16 mouse cellular contexts compared by ENCODE assay signal in genomic region chr12:32095164-32095563, GRCm38 (mm10). TPM values are rescaled to one million over a fixed set of nuclear protein-coding genes. Genes with fewer than 3 reads are reported as not detected.
DNase-seq lines count a peak whose midpoint lies in the region; ATAC-seq and TF ChIP-seq lines count a peak whose summit lies in the region.
"Had no signal": no experiment of that assay in that cellular context is flagged by ENCODE, and none has a peak within 500 bp of the region (broad histone marks: within the 10 kb centered on the region; RNA-seq: fewer than 3 reads in every experiment).

No protein-coding gene starts in this region.

- peak; percentile 54; the same call in 1 of the 2 replicates for TF ChIP-seq EP300 in liver, postnatal 0 days (IDR thresholded peaks at IDR 0.05; ENCODE audit: low read depth)

- H3K4me3 ChIP-seq in embryonic fibroblast, embryonic 13.5 days (ENCODE audit: insufficient read depth, low read length): no peak overlapping the region
- no peak overlapping the region for H3K4me3 ChIP-seq in liver, postnatal 0 days (ENCODE audit: low read depth, low read length)
- no peak overlapping the region for H3K4me3 ChIP-seq in midbrain, postnatal 0 days (ENCODE audit: low read depth, low read length)
- H3K4me3 ChIP-seq: forebrain, embryonic 10.5 days; heart, embryonic 13.5 days; left cerebral cortex, adult 2 months had no signal

- no peak overlapping the region for H3K9ac ChIP-seq in liver, postnatal 0 days (replicated peaks)
- no peak overlapping the region for H3K9ac ChIP-seq in midbrain, postnatal 0 days (replicated peaks; ENCODE audit: low read length, poor library complexity, severe bottlenecking)
- H3K9ac ChIP-seq: heart, embryonic 13.5 days had no signal

- TF ChIP-seq CTCF in embryonic fibroblast, embryonic 13.5 days (IDR thresholded peaks at IDR 0.05; ENCODE audit: borderline replicate concordance, insufficient read depth, low read length): no peak
- TF ChIP-seq CTCF in liver, postnatal 0 days (IDR thresholded peaks at IDR 0.05; ENCODE audit: low read depth): no peak
- TF ChIP-seq CTCF in midbrain, postnatal 0 days (IDR thresholded peaks at IDR 0.05): no peak

- no peak for ATAC-seq in liver, postnatal 0 days
- ATAC-seq in midbrain, postnatal 0 days (ENCODE audit: low FRiP score): no peak
- no peak for ATAC-seq in inflammation-experienced regulatory T-cells, adult 6 months

- WGBS in liver, postnatal 0 days (ENCODE audit: insufficient replicate concordance): 53% methylated on average over 1 of the region's 1 CpGs
- 88% methylated on average over 1 of the region's 1 CpGs for WGBS in midbrain, postnatal 0 days

- no peaks in the 10 kb centered on the region for H3K27me3 ChIP-seq in liver, postnatal 0 days (ENCODE audit: insufficient read depth, low read length)
- H3K27me3 ChIP-seq in midbrain, postnatal 0 days (ENCODE audit: insufficient read depth, low read length): no peaks in the 10 kb centered on the region
- H3K27me3 ChIP-seq: heart, embryonic 13.5 days had no signal

- DNase-seq in 416B (ENCODE audit: low read depth) (peak; percentile 90), MN1 (ENCODE audit: low spot score) (peak; percentile 16)
- no peak for DNase-seq in liver, postnatal 0 days
- DNase-seq in midbrain, postnatal 0 days (ENCODE audit: low spot score): no peak
- no peak for DNase-seq in cerebellum, postnatal 36 days
- DNase-seq: adrenal gland, postnatal 14 days; cerebellum, postnatal 25 days; heart, postnatal 4 days; kidney, adult 9 months; lung, postnatal 10 days had no signal

- H3K36me3 ChIP-seq in liver, postnatal 0 days (replicated peaks; ENCODE audit: insufficient read depth, low read length): peaks cover 6% of the 10 kb centered on the region; the same call in 1 of the 2 replicates
- no peaks in the 10 kb centered on the region for H3K36me3 ChIP-seq in midbrain, postnatal 0 days (ENCODE audit: insufficient read depth, low read length)
- H3K36me3 ChIP-seq: forebrain, embryonic 10.5 days; heart, embryonic 13.5 days had no signal

- H3K27ac ChIP-seq in embryonic fibroblast, embryonic 13.5 days (ENCODE audit: insufficient read depth, low read length): peak overlapping the region; percentile 89
- H3K27ac ChIP-seq in liver, postnatal 0 days (ENCODE audit: low read depth): peak overlapping the region; percentile 13; the same call in 1 of the 2 replicates
- H3K27ac ChIP-seq in midbrain, postnatal 0 days (ENCODE audit: low read depth, low read length): no peak overlapping the region
- H3K27ac ChIP-seq: forebrain, embryonic 10.5 days; heart, embryonic 13.5 days; left cerebral cortex, adult 2 months had no signal

- no peak overlapping the region for H3K4me2 ChIP-seq in liver, postnatal 0 days (ENCODE audit: low read depth, low read length)
- no peak overlapping the region for H3K4me2 ChIP-seq in midbrain, postnatal 0 days (ENCODE audit: low read depth, low read length, poor library complexity, severe bottlenecking)
- H3K4me2 ChIP-seq: heart, embryonic 13.5 days; midbrain, embryonic 11.5 days had no signal

- H3K9me3 ChIP-seq in liver, postnatal 0 days (ENCODE audit: low read length): no peaks in the 10 kb centered on the region
- 0 out of 2 replicates have a peak, but pooled peaks cover 3% of the 10 kb centered on the region for H3K9me3 ChIP-seq in midbrain, postnatal 0 days (ENCODE audit: low read length)

- no peak for TF ChIP-seq POLR2A in embryonic fibroblast, embryonic 13.5 days (IDR thresholded peaks at IDR 0.05; ENCODE audit: low read depth, low read length)

- peaks cover 13% of the 10 kb centered on the region for H3K4me1 ChIP-seq in embryonic fibroblast, embryonic 13.5 days (ENCODE audit: control insufficient read depth, insufficient read depth, low read length)
- no peaks in the 10 kb centered on the region for H3K4me1 ChIP-seq in liver, postnatal 0 days (ENCODE audit: insufficient read depth)
- no peaks in the 10 kb centered on the region for H3K4me1 ChIP-seq in midbrain, postnatal 0 days (ENCODE audit: insufficient read depth, low read length)
- H3K4me1 ChIP-seq: forebrain, embryonic 10.5 days had no signal

RNA-seq across cellular contexts. Expression of gene Prkar2b, which starts 34.1 kb away (rescaled TPM):
- 36.2 and 50.5 TPM in 2 replicates for polyA plus RNA-seq in embryonic fibroblast, embryonic 13.5 days (2011; ENCODE audit: insufficient read length, low read depth, missing spikeins)
- polyA plus RNA-seq in liver, postnatal 0 days (2015; fragmentation: Nextera tagmentation; extraction: Ambion mirVana): 34.0 and 34.6 TPM in 2 replicates
- total RNA-seq in midbrain, postnatal 0 days (2014; rRNA removed): 182 and 231 TPM in 2 replicates
- 121 and 132 TPM in 2 replicates for polyA plus RNA-seq in midbrain, postnatal 0 days (2015; fragmentation: Nextera tagmentation; extraction: Ambion mirVana)
- under 1 TPM; 0.38 to 0.77 (median 0.67) TPM for polyA plus RNA-seq in inflammation-experienced regulatory T-cells, adult 6 months (2017; shearing (Covaris generic))

Comparison
In these comparisons a context has a peak if more than half of its experiments do, and no peak if none do; other contexts are left out.
1. DNase-seq: peak in 416B (single experiment) and MN1 (single experiment); none in liver, postnatal 0 days (single experiment), midbrain, postnatal 0 days (single experiment) and cerebellum, postnatal 36 days (0 of 2).
2. RNA of gene Prkar2b, which starts 34.1 kb away (polyA plus RNA-seq): 121 to 132 TPM in midbrain, postnatal 0 days, 36.2 to 50.5 TPM in embryonic fibroblast, embryonic 13.5 days and 34.0 to 34.6 TPM in liver, postnatal 0 days; 0.38 to 0.77 TPM in inflammation-experienced regulatory T-cells, adult 6 months; every median in the first group is over 10 times any median in the second.